Mouse (Mus musculus) hindbrain, embryonic 11.5 days (tissue): ENCODE measurements around the gene Olfr1257. TPM values are rescaled to one million over a fixed set of nuclear protein-coding genes. Genes with fewer than 3 reads are reported as not detected.
"Not testable (repeated sequence)": the region's sequence is repeated elsewhere in the genome, so short reads cannot be mapped to it uniquely, and the experiment has no call there.

Experiments used
- ATAC-seq: fragments of 200-750 bp; cut with Nextera tagmentation; 2 replicates; pipeline ENCODE4 v1.8.0; 2017; ENCODE audit warnings: mild to moderate bottlenecking, moderate TSS enrichment, moderate library complexity; ENCODE audit not compliant: low FRiP score
- DNase-seq: peaks from one replicate; pipeline ENCODE4 v3.0.0-alpha.2; 2015; ENCODE audit warnings: low spot score
- H3K27ac ChIP-seq: fragments of 300-500 bp; sonication (generic); 2 replicates; pipeline ENCODE4 v1.5.1; 2014; ENCODE audit warnings: mild to moderate bottlenecking, low read depth, low read length
- H3K27me3 ChIP-seq: fragments of 300-500 bp; sonication (generic); 2 replicates; pipeline ENCODE4 v1.6.1; 2014; ENCODE audit warnings: mild to moderate bottlenecking, low read length, moderate library complexity, mixed read lengths; ENCODE audit not compliant: control insufficient read depth, insufficient read depth
- H3K36me3 ChIP-seq: fragments of 300-500 bp; sonication (generic); 2 replicates; pipeline ENCODE4 v1.6.1; 2014; ENCODE audit warnings: mild to moderate bottlenecking, low read length, moderate library complexity, mixed read lengths; ENCODE audit not compliant: control insufficient read depth, insufficient read depth
- H3K4me1 ChIP-seq: fragments of 300-500 bp; sonication (generic); replicated peaks from 2 replicates; pipeline ENCODE4 v1.6.1; 2014; ENCODE audit warnings: low read length, mixed read lengths; ENCODE audit not compliant: control insufficient read depth, insufficient read depth
- H3K4me2 ChIP-seq: fragments of 300-500 bp; sonication (generic); replicated peaks from 2 replicates; pipeline ENCODE4 v1.6.1; 2014; ENCODE audit warnings: mild to moderate bottlenecking, low read depth, low read length
- H3K4me3 ChIP-seq: fragments of 300-500 bp; sonication (generic); 2 replicates; pipeline ENCODE4 v1.5.1; 2014; ENCODE audit warnings: low read depth, low read length
- H3K9ac ChIP-seq: fragments of 300-500 bp; sonication (generic); 2 replicates; pipeline ENCODE4 v1.6.1; 2014; ENCODE audit warnings: low read depth, low read length
- H3K9me3 ChIP-seq: fragments of 300-500 bp; sonication (generic); 2 replicates; pipeline ENCODE4 v1.6.1; 2016; ENCODE audit warnings: low read length; ENCODE audit not compliant: control insufficient read depth
- WGBS: fragments of 180-500 bp; shearing (Covaris S2); extraction: QIAGEN DNeasy Blood & Tissue Kit; methylation state at CpG from one replicate; pipeline ENCODE4 v1.1.7; 2014; 5-methylcytosine and 5-hydroxymethylcytosine counted together
- polyA plus RNA-seq: library from polyadenylated mRNA; unstranded; fragments of >200 nt; fragmentation: Nextera tagmentation; extraction: Ambion mirVana; gene quantifications from 2 replicates; pipeline ENCODE4 v1.2.1, GENCODE M21; 2014

Olfr1257 gene
- polyA plus RNA-seq = not detected in 2 replicates

DNA sequence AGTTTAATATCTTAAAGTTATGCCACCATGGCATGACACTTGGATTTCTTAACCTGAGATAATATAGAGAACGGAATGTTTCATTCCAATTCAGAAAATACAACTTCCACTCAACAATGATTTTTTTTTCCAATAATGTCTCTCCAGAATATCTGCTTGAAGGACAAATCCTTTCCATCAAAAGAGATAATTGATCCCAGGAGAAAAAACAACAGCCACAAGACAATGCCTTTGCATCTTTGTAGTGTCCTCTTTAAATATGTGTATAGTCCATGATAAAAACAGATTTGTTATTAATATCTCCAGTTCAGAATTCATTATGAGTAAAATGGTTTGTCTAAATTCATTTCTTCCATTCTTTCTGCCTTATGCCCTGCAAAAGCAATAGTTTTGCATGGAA, at the start of gene Olfr1257:
Gene Olfr1257 (plus strand): TSS at position 301 of the 400 bp plus-strand sequence.
- H3K27ac ChIP-seq = no peak within 1 kb of the TSS
- H3K4me1 ChIP-seq = no peaks in the 10 kb centered on the region
- H3K9ac ChIP-seq = no peak within 1 kb of the TSS
- ATAC-seq = no peak
- no peak for DNase-seq
- H3K9me3 ChIP-seq = no peaks in the 10 kb centered on the region
- H3K4me2 ChIP-seq = no peak within 1 kb of the TSS
- H3K27me3 ChIP-seq = no peaks in the 10 kb centered on the region
- no peak within 1 kb of the TSS for H3K4me3 ChIP-seq
- no peaks in the 10 kb centered on the region for H3K36me3 ChIP-seq
- 91% methylated on average over 1 of the region's 1 CpGs for WGBS

DNA sequence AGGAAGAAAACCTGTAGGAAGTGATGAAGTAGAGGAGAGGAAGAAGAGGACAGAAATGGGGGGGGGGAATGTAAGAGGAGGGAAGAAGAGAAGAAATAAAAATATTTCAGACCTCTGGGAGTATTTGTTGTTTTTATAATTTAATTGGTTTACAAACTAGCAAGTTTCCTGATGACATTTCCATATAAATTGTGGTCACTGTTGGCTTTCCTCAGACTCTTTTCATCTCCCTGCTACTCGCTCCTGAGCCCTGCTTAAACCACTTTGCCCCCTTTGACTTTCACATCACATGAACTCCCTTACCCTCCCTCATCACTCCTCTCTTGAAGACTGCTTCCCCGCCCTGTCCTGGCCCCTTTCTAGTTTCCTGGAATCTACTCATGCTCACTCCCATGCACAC, 36.8 kb upstream of the Olfr1257 start, which contains the start of gene Olfr1256:
Gene Olfr1256 (minus strand): TSS at position 101 of the 400 bp plus-strand sequence.
- Histone ChIP-seq H3K27me3 (no peaks in the 10 kb centered on the region), H3K9me3 (no peaks in the 10 kb centered on the region), H3K27ac (no peak within 1 kb of the TSS), H3K4me1 (no peaks in the 10 kb centered on the region), H3K36me3 (no peaks in the 10 kb centered on the region), H3K4me3 (no peak within 1 kb of the TSS), H3K9ac (no peak within 1 kb of the TSS), H3K4me2 (no peak within 1 kb of the TSS)
- 60% methylated on average over 2 of the region's 2 CpGs for WGBS
- DNase-seq (no peak), ATAC-seq (no peak)

- Histone ChIP-seq H3K4me1 (no peaks in the 10 kb centered on the region), H3K9me3 (no peaks in the 10 kb centered on the region), H3K36me3 (no peaks in the 10 kb centered on the region), H3K4me2 (no peak within 1 kb of the TSS), H3K9ac (no peak within 1 kb of the TSS), H3K27me3 (no peaks in the 10 kb centered on the region), H3K27ac (no peak within 1 kb of the TSS), H3K4me3 (no peak within 1 kb of the TSS)
- DNase-seq = no peak
- WGBS = 86% methylated on average over 5 of the region's 5 CpGs
- no peak for ATAC-seq
These were observed 30.1 kb upstream of the Olfr1257 start, which contains the start of gene Olfr48 for GRCm38 (mm10) chr2:89848105-89848504. TSS of gene Olfr48 (minus strand) at chr2:89848205.

- no peaks in the 10 kb centered on the region for H3K36me3 ChIP-seq
- WGBS = 95% methylated on average over 1 of the region's 1 CpGs
- no peak for ATAC-seq
These were observed 29.0 kb upstream of the Olfr1257 start for GRCm38 (mm10) chr2:89849230-89849629.

DNA sequence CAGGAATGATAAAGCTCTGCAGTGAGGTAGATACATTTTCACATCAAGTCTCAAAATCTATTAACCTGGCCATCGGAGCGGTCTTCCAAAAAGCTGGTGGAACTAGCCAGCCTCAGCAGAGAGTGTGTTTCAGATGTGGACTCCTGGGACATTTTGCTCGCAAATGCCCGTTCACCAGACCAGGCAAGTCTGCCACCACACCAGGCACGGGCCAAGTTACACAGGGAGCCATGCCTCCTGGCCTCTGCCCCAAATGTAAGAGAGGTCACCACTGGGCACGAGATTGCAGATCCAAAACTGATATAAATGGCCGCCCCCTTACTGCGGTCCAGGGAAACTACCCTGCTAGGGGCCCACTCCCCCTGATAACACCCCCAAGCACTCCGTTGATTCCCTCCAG, 34.4 kb downstream of the Olfr1257 start:
- ATAC-seq, H3K27ac ChIP-seq, H3K4me3 ChIP-seq, H3K9me3 ChIP-seq, H3K9ac ChIP-seq, H3K4me1 ChIP-seq, H3K36me3 ChIP-seq, H3K27me3 ChIP-seq, DNase-seq, H3K4me2 ChIP-seq: not testable (repeated sequence)
- 87% methylated on average over 9 of the region's 9 CpGs for WGBS

More at GRCm38 (mm10) chr2:89849230-89849629, 29.0 kb upstream of the Olfr1257 start:
- no peaks in the 10 kb centered on the region for H3K27me3 ChIP-seq
- H3K4me3 ChIP-seq = no peak overlapping the region
- no peak overlapping the region for H3K4me2 ChIP-seq
- no peak for DNase-seq
- no peaks in the 10 kb centered on the region for H3K4me1 ChIP-seq
- H3K9me3 ChIP-seq = no peaks in the 10 kb centered on the region
- H3K9ac ChIP-seq = no peak overlapping the region
- no peak overlapping the region for H3K27ac ChIP-seq

- Histone ChIP-seq H3K4me2 (no peak within 1 kb of the TSS), H3K27me3 (no peaks in the 10 kb centered on the region), H3K36me3 (no peaks in the 10 kb centered on the region), H3K9me3 (no peaks in the 10 kb centered on the region), H3K27ac (no peak within 1 kb of the TSS), H3K4me3 (no peak within 1 kb of the TSS), H3K4me1 (no peaks in the 10 kb centered on the region), H3K9ac (no peak within 1 kb of the TSS)
- DNase-seq = no peak
- ATAC-seq = no peak
These were observed 48.8 kb downstream of the Olfr1257 start, which contains the start of gene Olfr1258 for GRCm38 (mm10) chr2:89927009-89927408. TSS of gene Olfr1258 (plus strand) at chr2:89927309.

Other genes starting within 250 kb of the Olfr1257 start
- gene Olfr1249, start 243.5 kb upstream of the Olfr1257 start, polyA plus RNA-seq = not detected in 2 replicates
- not detected in 2 replicates for gene Olfr1250, start 217.0 kb upstream of the Olfr1257 start, polyA plus RNA-seq
- gene Olfr1251, start 206.5 kb upstream of the Olfr1257 start, polyA plus RNA-seq = not detected in 2 replicates
- gene Olfr1252, start 153.4 kb upstream of the Olfr1257 start, polyA plus RNA-seq = not detected in 2 replicates
- not detected in 2 replicates for gene Olfr1253, start 121.3 kb upstream of the Olfr1257 start, polyA plus RNA-seq
- gene Olfr1254, start 84.8 kb upstream of the Olfr1257 start, polyA plus RNA-seq = not detected in 2 replicates
- gene Olfr1255, start 66.4 kb upstream of the Olfr1257 start, polyA plus RNA-seq = not detected in 2 replicates
- not detected in 2 replicates for gene Olfr1256, start 36.9 kb upstream of the Olfr1257 start, polyA plus RNA-seq
- not detected in 2 replicates for gene Olfr48, start 30.2 kb upstream of the Olfr1257 start, polyA plus RNA-seq
- gene Olfr1258, start 48.9 kb downstream of the Olfr1257 start, polyA plus RNA-seq = not detected in 2 replicates
- not detected in 2 replicates for gene Olfr1259, start 70.2 kb downstream of the Olfr1257 start, polyA plus RNA-seq
- gene Olfr1260, start 95.9 kb downstream of the Olfr1257 start, polyA plus RNA-seq = not detected in 2 replicates
- gene Olfr1261, start 112.8 kb downstream of the Olfr1257 start, polyA plus RNA-seq = not detected in 2 replicates
- gene Olfr1262, start 121.7 kb downstream of the Olfr1257 start, polyA plus RNA-seq = not detected in 2 replicates
- gene Olfr1263, start 133.7 kb downstream of the Olfr1257 start, polyA plus RNA-seq = not detected in 2 replicates
- gene Olfr1264, start 147.1 kb downstream of the Olfr1257 start, polyA plus RNA-seq = not detected in 2 replicates
- not detected in 2 replicates for gene Olfr1265, start 156.9 kb downstream of the Olfr1257 start, polyA plus RNA-seq
- not detected in 2 replicates for gene Olfr140, start 185.2 kb downstream of the Olfr1257 start, polyA plus RNA-seq
- gene Olfr1269, start 243.0 kb downstream of the Olfr1257 start, polyA plus RNA-seq = not detected in 2 replicates